In the genomic region with DNA sequence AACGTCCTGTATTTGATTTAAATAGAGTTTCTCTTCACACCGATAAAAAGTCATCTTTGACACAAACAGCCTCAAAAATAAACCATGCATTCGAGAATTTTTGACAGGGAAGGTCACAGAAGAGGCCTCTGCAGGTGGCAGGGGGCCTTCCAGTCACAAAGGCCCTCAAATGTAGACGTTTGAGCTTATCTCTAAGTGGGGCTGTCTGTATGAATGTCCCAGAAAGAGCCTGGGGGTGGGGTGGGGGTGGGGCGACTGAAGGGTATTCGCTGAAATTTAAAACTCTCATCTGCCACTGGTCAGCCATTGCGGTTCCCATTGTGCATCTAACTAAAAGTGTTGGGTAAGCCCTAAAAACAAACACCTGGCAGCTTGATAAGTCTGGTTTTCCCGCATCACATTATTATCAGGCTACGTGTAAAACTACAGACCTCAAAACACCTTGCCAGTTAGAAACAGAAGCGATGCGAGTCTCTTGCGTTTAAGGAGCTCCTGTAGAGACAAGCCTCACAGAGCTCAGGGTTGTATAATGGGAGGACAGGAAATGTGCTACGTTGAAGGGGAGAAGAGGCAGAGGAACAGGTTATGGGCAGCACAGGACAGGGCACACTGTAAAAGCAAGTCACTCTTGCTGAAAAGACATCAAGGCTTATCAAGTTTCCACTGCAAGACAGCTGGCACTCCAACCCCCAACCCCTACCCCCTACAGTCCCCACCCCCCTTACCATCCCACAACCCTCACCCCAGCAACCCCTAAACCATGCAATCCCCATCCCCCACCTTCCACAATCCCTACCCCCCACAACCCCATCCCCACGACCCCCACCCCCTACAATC, we compare ENCODE assay signal across 16 mouse cellular contexts. TPM values are rescaled to one million over a fixed set of nuclear protein-coding genes. Genes with fewer than 3 reads are reported as not detected.
DNase-seq lines count a peak whose midpoint lies in the region; ATAC-seq lines count a peak whose summit lies in the region.
"Had no signal": no experiment of that assay in that cellular context is flagged by ENCODE, and none has a peak within 500 bp of the region (broad histone marks: within the 10 kb centered on the region; RNA-seq: fewer than 3 reads in every experiment).

No protein-coding gene starts in this region.

- WGBS in heart, embryonic 10.5 days, result 9% methylated on average over 14 of the region's 14 CpGs
- 19% methylated on average over 14 of the region's 14 CpGs for WGBS in liver, embryonic 11.5 days
- 8% methylated on average over 14 of the region's 14 CpGs for WGBS in embryonic facial prominence, embryonic 10.5 days
- WGBS in midbrain, embryonic 11.5 days, result 6% methylated on average over 14 of the region's 14 CpGs

- DNase-seq in heart, embryonic 10.5 days (ENCODE audit: low spot score), result no peak
- no peak for DNase-seq in heart, postnatal 14 days
- DNase-seq in liver, embryonic 11.5 days (ENCODE audit: low spot score), result no peak
- DNase-seq in liver, result no peak
- DNase-seq in embryonic facial prominence, embryonic 10.5 days (ENCODE audit: low spot score), result peak; percentile 30
- no peak for DNase-seq in midbrain, embryonic 11.5 days (ENCODE audit: low spot score, missing footprints)
- DNase-seq in urinary bladder, postnatal 4 days (ENCODE audit: low spot score in 2 of 2), result no peak
- no peak for DNase-seq in layer of hippocampus, adult 9-10 months (ENCODE audit: low spot score)
- DNase-seq: cerebellum, adult 2 months; gastrocnemius, postnatal 25 days; kidney, postnatal 25 days; layer of hippocampus, postnatal 36 days; thymus, postnatal 25 days had no signal

- peak overlapping the region; percentile 31; the same call in 1 of the 2 replicates for H3K4me2 ChIP-seq in liver, embryonic 11.5 days
- no peak overlapping the region for H3K4me2 ChIP-seq in midbrain, embryonic 11.5 days
- H3K4me2 ChIP-seq: neural tube, embryonic 15.5 days had no signal

- peak; percentile 70 for ATAC-seq in liver, embryonic 11.5 days (replicated peaks; ENCODE audit: low FRiP score)
- ATAC-seq in midbrain, embryonic 11.5 days (ENCODE audit: low FRiP score), result peak; percentile 63

- peak overlapping the region; percentile 70 for H3K27ac ChIP-seq in heart, embryonic 10.5 days
- H3K27ac ChIP-seq in liver, embryonic 11.5 days (ENCODE audit: low read depth, low read length), result no peak overlapping the region; the same call in 1 of the 2 replicates
- peak overlapping the region; percentile 60 for H3K27ac ChIP-seq in embryonic facial prominence, embryonic 10.5 days (replicated peaks)
- no peak overlapping the region for H3K27ac ChIP-seq in midbrain, embryonic 11.5 days (ENCODE audit: low read depth, low read length)
- H3K27ac ChIP-seq: neural tube, embryonic 15.5 days had no signal

- peak overlapping the region; percentile 24; the same call in 1 of the 2 replicates for H3K4me3 ChIP-seq in heart, embryonic 10.5 days
- H3K4me3 ChIP-seq in liver, embryonic 11.5 days (ENCODE audit: low read depth, low read length), result no peak overlapping the region
- no peak overlapping the region for H3K4me3 ChIP-seq in embryonic facial prominence, embryonic 10.5 days
- H3K4me3 ChIP-seq in midbrain, embryonic 11.5 days (ENCODE audit: low read depth, low read length), result no peak overlapping the region
- H3K4me3 ChIP-seq: neural tube, embryonic 15.5 days had no signal

- no peaks in the 10 kb centered on the region for H3K36me3 ChIP-seq in heart, embryonic 10.5 days
- H3K36me3 ChIP-seq in liver, embryonic 11.5 days (ENCODE audit: control insufficient read depth, insufficient read depth, low read length), result no peaks in the 10 kb centered on the region
- no peaks in the 10 kb centered on the region for H3K36me3 ChIP-seq in embryonic facial prominence, embryonic 10.5 days (replicated peaks)
- peaks cover 3% of the 10 kb centered on the region; the same call in 1 of the 2 replicates for H3K36me3 ChIP-seq in midbrain, embryonic 11.5 days (ENCODE audit: control insufficient read depth, insufficient read depth, low read length)
- H3K36me3 ChIP-seq: neural tube, embryonic 15.5 days had no signal

- no peaks in the 10 kb centered on the region for H3K9me3 ChIP-seq in heart, embryonic 10.5 days
- H3K9me3 ChIP-seq in liver, embryonic 11.5 days (ENCODE audit: control insufficient read depth, low read length), result no peaks in the 10 kb centered on the region
- H3K9me3 ChIP-seq in embryonic facial prominence, embryonic 10.5 days, result no peaks in the 10 kb centered on the region
- H3K9me3 ChIP-seq in midbrain, embryonic 11.5 days (ENCODE audit: control insufficient read depth, low read length), result no peaks in the 10 kb centered on the region
- H3K9me3 ChIP-seq: neural tube, embryonic 15.5 days had no signal

- intact Hi-C loops in heart, postnatal 14 days (cut with DNase I), result no loop called here

- peaks cover 27% of the 10 kb centered on the region for H3K4me1 ChIP-seq in heart, embryonic 10.5 days
- H3K4me1 ChIP-seq in liver, embryonic 11.5 days (replicated peaks; ENCODE audit: control insufficient read depth, insufficient read depth, low read length), result peaks cover 8% of the 10 kb centered on the region
- peaks cover 21% of the 10 kb centered on the region for H3K4me1 ChIP-seq in embryonic facial prominence, embryonic 10.5 days
- peaks cover 19% of the 10 kb centered on the region for H3K4me1 ChIP-seq in midbrain, embryonic 11.5 days (ENCODE audit: control insufficient read depth, insufficient read depth, low read length)
- H3K4me1 ChIP-seq: neural tube, embryonic 15.5 days had no signal

- no peak overlapping the region for H3K9ac ChIP-seq in liver, embryonic 11.5 days (ENCODE audit: low read depth, low read length)
- H3K9ac ChIP-seq in midbrain, embryonic 11.5 days (ENCODE audit: low read length), result no peak overlapping the region
- H3K9ac ChIP-seq: neural tube, embryonic 15.5 days had no signal

- H3K27me3 ChIP-seq in heart, embryonic 10.5 days (ENCODE audit: insufficient read depth, poor library complexity, severe bottlenecking), result no peaks in the 10 kb centered on the region
- H3K27me3 ChIP-seq in liver, embryonic 11.5 days (replicated peaks; ENCODE audit: control insufficient read depth, insufficient read depth, low read length), result no peaks in the 10 kb centered on the region
- no peaks in the 10 kb centered on the region for H3K27me3 ChIP-seq in embryonic facial prominence, embryonic 10.5 days (replicated peaks; ENCODE audit: low read depth, poor library complexity, severe bottlenecking)
- H3K27me3 ChIP-seq in midbrain, embryonic 11.5 days (ENCODE audit: control insufficient read depth, insufficient read depth, low read length), result no peaks in the 10 kb centered on the region
- H3K27me3 ChIP-seq: neural tube, embryonic 15.5 days had no signal

RNA-seq across cellular contexts. Expression of a gene that starts 55.0 kb away (rescaled TPM):
- polyA plus RNA-seq in heart, embryonic 10.5 days (2016; fragmentation: Nextera tagmentation; extraction: Ambion mirVana), result 0.60 and 1.3 TPM in 2 replicates
- 1 to 10 TPM; 1.4 to 1.8 TPM for total RNA-seq in heart, postnatal 14 days (2021)
- 0.22 and 0.29 TPM in 2 replicates for polyA plus RNA-seq in liver, embryonic 11.5 days (2014; fragmentation: Nextera tagmentation; extraction: Ambion mirVana)
- 1.5 and 1.6 TPM in 2 replicates for polyA plus RNA-seq in embryonic facial prominence, embryonic 10.5 days (2016; fragmentation: Nextera tagmentation; extraction: Ambion mirVana)
- 5.0 and 5.6 TPM in 2 replicates for polyA plus RNA-seq in midbrain, embryonic 11.5 days (2014; fragmentation: Nextera tagmentation; extraction: Ambion mirVana)
- total RNA-seq: gastrocnemius, postnatal 25 days; hematopoietic stem cell, adult 5-6 weeks; monocyte, adult 5-6 weeks had no signal

Comparison
In these comparisons a context has a peak if more than half of its experiments do, and no peak if none do; other contexts are left out.
1. H3K27ac ChIP-seq: peak in heart, embryonic 10.5 days (single experiment) and embryonic facial prominence, embryonic 10.5 days (single experiment); none in liver, embryonic 11.5 days (single experiment) and midbrain, embryonic 11.5 days (single experiment).